Mouse (Mus musculus) inflammation-experienced regulatory T-cells, adult 6 months (primary cell): ENCODE results near the gene Serpinf1. TPM values are rescaled to one million over a fixed set of nuclear protein-coding genes. Genes with fewer than 3 reads are reported as not detected.
"Not testable (repeated sequence)": the region's sequence is repeated elsewhere in the genome, so short reads cannot be mapped to it uniquely, and the experiment has no call there.

Source experiments
- ATAC-seq: one replicate; pipeline ENCODE4 v1.8.0; 2017
- polyA plus RNA-seq, 3 experiments: library from polyadenylated mRNA; unstranded; fragments of 100-300 nt; shearing (Covaris generic); gene quantifications; one replicate each; pipeline ENCODE4 v1.2.1; 2017

The Serpinf1 gene
- polyA plus RNA-seq, 3 experiments from 2014 or later = 3.3 to 5.0 (median 4.9) TPM

- ATAC-seq = no peak
Measured at GRCm38 (mm10) chr11:75420810-75421374, 1.6 kb downstream of the Serpinf1 start.

GRCm38 (mm10) chr11:75420037-75420436 lies 2.5 kb downstream of the Serpinf1 start:
- ATAC-seq = no peak

DNA sequence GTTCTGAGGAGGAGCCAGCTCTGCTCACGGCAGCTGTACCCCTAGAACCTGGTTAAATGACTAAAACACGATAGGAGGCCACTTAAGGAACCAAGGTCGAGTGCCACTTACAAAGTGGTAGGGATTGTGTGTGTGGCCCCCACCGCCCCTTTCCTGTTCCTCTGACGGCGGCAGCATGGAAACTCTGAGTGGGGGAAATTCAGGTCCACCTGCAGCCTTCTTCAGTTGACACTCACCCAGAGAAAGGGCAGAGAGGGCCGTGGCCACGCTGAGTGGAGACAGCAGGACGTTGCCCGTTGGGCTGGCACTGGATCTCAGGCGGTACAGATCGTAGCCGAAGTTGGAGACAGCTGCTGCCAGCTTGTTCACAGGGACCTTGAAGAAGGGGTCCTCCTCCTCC lies 6.5 kb downstream of the Serpinf1 start:
- peak; percentile 21 for ATAC-seq

DNA sequence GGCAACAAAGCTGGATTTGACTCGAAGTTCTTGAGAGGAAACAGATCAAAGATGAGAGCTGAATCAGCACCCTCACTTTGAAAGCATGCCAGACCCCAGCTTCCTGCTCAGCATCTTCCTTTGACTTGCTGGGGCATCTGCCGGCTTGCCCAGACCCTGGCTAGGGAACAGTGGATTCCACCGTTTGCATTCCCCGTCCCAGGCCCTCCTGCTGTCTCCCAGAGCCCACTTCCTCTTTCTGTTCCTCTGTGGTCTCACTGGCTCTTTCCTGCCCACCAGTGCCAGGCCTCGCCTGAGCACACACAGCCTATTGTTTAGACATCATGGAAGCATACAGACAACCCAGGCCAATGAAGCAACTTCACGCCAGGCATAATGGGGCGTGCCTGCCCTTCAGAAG lies 7.4 kb downstream of the Serpinf1 start:
- ATAC-seq = peak; percentile 69

GRCm38 (mm10) chr11:75410591-75410990 lies 11.9 kb downstream of the Serpinf1 start:
- no peak for ATAC-seq

- peak; percentile 48 for ATAC-seq
Measured at GRCm38 (mm10) chr11:75409679-75410575, 12.6 kb downstream of the Serpinf1 start.

- no peak for ATAC-seq
Measured at GRCm38 (mm10) chr11:75406865-75407264, 15.6 kb downstream of the Serpinf1 start.

GRCm38 (mm10) chr11:75406104-75406503 lies 16.4 kb downstream of the Serpinf1 start:
- no peak for ATAC-seq

DNA sequence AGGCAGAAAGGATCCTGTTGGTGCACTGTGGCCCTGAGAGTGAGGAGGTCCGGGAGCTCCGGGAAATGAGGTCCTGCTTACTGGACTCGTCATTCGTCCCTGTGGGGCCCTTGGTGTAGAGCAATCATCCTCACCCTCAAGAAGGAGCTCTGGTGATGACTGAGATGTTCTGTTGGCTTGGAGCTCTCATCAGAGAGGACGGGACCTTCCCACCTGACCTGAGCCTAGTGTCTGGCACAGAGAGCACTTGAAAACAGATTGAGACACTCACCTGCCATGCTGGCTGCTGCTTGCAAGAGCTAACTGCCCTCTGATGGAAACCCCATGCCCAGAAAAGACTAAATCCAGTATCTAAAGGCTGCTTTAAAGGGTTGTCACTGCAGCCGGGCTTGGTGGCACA lies 17.7 kb downstream of the Serpinf1 start:
- ATAC-seq = no peak

DNA sequence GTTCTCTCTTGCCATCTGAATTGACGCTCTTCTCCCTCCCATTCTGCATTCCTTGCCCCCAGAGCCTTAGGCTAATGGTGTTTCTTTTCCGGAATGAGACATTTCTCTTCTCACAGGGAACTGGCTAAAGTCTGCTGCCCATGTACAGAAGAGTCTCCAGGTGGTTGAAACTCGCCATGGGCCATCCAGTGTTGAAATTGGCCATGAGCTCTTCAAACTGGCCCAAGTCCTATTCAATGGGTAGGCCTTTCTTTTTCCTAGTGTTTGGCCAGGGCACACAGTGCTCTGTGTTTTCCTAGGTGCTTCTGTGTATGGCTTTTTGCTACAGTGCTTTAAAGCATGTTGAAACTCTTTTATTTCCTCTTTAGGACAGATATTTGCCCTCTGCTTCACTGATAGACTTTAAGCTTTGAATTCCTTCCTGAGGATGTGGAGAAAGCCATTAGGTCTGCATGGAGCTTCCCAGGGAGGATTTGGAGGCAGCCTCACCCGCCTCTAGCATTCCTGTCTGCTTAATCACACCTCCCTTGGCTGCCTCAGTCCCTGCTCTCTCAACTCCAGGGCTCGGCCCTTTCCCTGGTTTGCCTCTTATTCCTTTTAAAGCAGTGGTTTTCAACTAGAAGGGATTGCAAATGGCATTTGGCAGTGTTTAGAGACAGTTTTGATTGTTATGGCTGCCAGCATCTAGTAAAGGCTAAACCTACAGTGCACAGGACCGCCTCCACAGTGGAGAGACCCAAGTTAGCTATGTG lies 19.0 kb downstream of the Serpinf1 start:
- no peak for ATAC-seq

- ATAC-seq = peak; percentile 71
Measured at GRCm38 (mm10) chr11:75402271-75402690, 20.2 kb downstream of the Serpinf1 start.

GRCm38 (mm10) chr11:75400099-75400498 lies 22.4 kb downstream of the Serpinf1 start:
- no peak for ATAC-seq

GRCm38 (mm10) chr11:75399411-75399841 lies 23.1 kb downstream of the Serpinf1 start:
- no peak for ATAC-seq

- ATAC-seq = no peak
Measured at GRCm38 (mm10) chr11:75397452-75397851, 25.0 kb downstream of the Serpinf1 start.

DNA sequence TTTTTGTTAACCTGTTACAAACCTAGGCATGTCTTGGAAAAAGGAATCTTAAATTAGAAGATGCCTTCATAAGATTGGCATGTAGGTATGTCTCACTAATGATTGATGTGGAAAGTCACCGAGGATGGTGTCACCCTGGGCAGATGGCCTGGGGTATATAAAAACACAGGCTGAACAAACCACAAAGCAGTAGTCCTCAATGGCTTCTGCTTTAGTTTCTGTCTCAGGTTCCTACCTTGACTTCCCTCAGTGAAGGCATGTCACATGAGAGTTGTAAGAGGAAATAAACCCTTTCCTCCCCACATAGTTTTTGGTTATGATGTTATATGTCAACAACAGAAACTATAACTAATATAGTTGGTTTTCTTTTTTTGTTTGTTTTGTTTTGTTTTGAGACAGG lies 26.9 kb downstream of the Serpinf1 start:
- no peak for ATAC-seq

GRCm38 (mm10) chr11:75383529-75383928 lies 39.0 kb downstream of the Serpinf1 start:
- ATAC-seq = not testable (repeated sequence)

GRCm38 (mm10) chr11:75378786-75379185 lies 43.7 kb downstream of the Serpinf1 start:
- not testable (repeated sequence) for ATAC-seq

DNA sequence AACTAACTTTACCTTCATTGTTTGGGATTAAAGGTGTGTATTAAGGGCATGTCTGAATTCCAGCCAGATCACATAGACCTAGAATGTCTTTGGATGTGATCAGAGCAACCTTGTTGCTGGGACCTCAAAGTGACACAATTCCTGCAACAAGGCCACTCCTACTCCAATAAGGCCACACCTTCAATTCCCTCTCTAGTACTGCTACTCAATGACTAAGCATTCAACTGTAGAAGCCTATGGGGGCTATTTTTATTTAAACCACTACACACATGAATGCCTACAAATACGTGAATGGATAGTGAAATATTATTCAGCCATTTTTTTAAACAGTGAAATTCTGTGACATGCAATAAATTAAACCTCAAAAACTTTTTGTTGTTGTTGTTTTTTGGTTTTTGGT lies 45.4 kb downstream of the Serpinf1 start:
- no peak for ATAC-seq

Other genes starting within 250 kb of the Serpinf1 start
- 10 to 100 TPM; 27.9 to 36.4 (median 32.7) TPM for gene Ovca2, start 243.9 kb downstream of the Serpinf1 start, polyA plus RNA-seq
- gene Dph1, start 231.5 kb downstream of the Serpinf1 start, polyA plus RNA-seq = 10 to 100 TPM in 2 of 3 experiments, 1 to 10 TPM in 1; 4.0 to 15.3 (median 11.7) TPM
- 1 to 10 TPM; 1.3 to 2.5 (median 2.2) TPM for gene Rtn4rl1, start 228.9 kb downstream of the Serpinf1 start, polyA plus RNA-seq
- gene Rpa1, start 74.4 kb downstream of the Serpinf1 start, polyA plus RNA-seq = 100 to 1,000 TPM; 199 to 296 (median 217) TPM
- gene Smyd4, start 74.3 kb downstream of the Serpinf1 start, polyA plus RNA-seq = 10 to 100 TPM; 10.8 to 25.4 (median 23.2) TPM
- not detected for gene Serpinf2, start 16.9 kb upstream of the Serpinf1 start, polyA plus RNA-seq
- gene Wdr81, start 32.0 kb upstream of the Serpinf1 start, polyA plus RNA-seq = 1 to 10 TPM; 5.1 to 7.9 (median 5.2) TPM
- 10 to 100 TPM in 2 of 3 experiments, 1 to 10 TPM in 1; 10.0 to 23.2 (median 21.3) TPM for gene Tlcd2, start 39.0 kb upstream of the Serpinf1 start, polyA plus RNA-seq
- gene Prpf8, start 64.1 kb upstream of the Serpinf1 start, polyA plus RNA-seq = 10 to 100 TPM; 37.6 to 48.7 (median 43.8) TPM
- not detected for gene Rilp, start 87.4 kb upstream of the Serpinf1 start, polyA plus RNA-seq
- gene Scarf1, start 90.8 kb upstream of the Serpinf1 start, polyA plus RNA-seq = under 1 TPM; 0.18 to 0.93 (median 0.28) TPM
- gene Slc43a2, start 109.0 kb upstream of the Serpinf1 start, polyA plus RNA-seq = 10 to 100 TPM; 20.1 to 22.4 (median 21.6) TPM
- 10 to 100 TPM; 30.5 to 50.5 (median 40.2) TPM for gene Pitpna, start 165.4 kb upstream of the Serpinf1 start, polyA plus RNA-seq
- 100 to 1,000 TPM; 110 to 156 (median 133) TPM for gene Inpp5k, start 208.3 kb upstream of the Serpinf1 start, polyA plus RNA-seq
- gene Myo1c, start 227.8 kb upstream of the Serpinf1 start, polyA plus RNA-seq = 10 to 100 TPM; 15.6 to 24.5 (median 23.1) TPM